Mouse (Mus musculus) kidney, postnatal 0 days (tissue): ENCODE data around the gene Ect2. TPM values are rescaled to one million over a fixed set of nuclear protein-coding genes. Genes with fewer than 3 reads are reported as not detected.

Experiments
- ATAC-seq: fragments of 200-750 bp; cut with Nextera tagmentation; replicated peaks from 2 replicates; pipeline ENCODE4 v1.8.0; 2017; ENCODE audit warnings: low read depth, moderate number of reproducible peaks, moderate TSS enrichment, moderate library complexity; ENCODE audit not compliant: low FRiP score
- DNase-seq: peaks from one replicate; pipeline ENCODE4 v3.0.0-alpha.2; 2016; ENCODE audit warnings: low spot score
- H3K27ac ChIP-seq: fragments of 300-500 bp; sonication (generic); 2 replicates; pipeline ENCODE4 v1.5.1; 2014; ENCODE audit warnings: mild to moderate bottlenecking
- H3K27me3 ChIP-seq: fragments of 300-500 bp; sonication (generic); 2 replicates; pipeline ENCODE4 v1.6.1; 2014; ENCODE audit warnings: low read length, mixed read lengths; ENCODE audit not compliant: insufficient read depth
- H3K36me3 ChIP-seq: fragments of 300-500 bp; sonication (generic); 2 replicates; pipeline ENCODE4 v1.6.1; 2014; ENCODE audit warnings: low read length, mixed read lengths; ENCODE audit not compliant: insufficient read depth
- H3K4me1 ChIP-seq: fragments of 300-500 bp; sonication (generic); replicated peaks from 2 replicates; pipeline ENCODE4 v1.6.1; 2014; ENCODE audit warnings: antibody characterized with exemption, low read length, mixed read lengths; ENCODE audit not compliant: insufficient read depth
- H3K4me2 ChIP-seq: fragments of 300-500 bp; sonication (generic); 2 replicates; pipeline ENCODE4 v1.6.1; 2014; ENCODE audit warnings: mild to moderate bottlenecking, low read length, moderate library complexity, mixed read lengths
- H3K4me3 ChIP-seq: fragments of 300-500 bp; sonication (generic); replicated peaks from 2 replicates; pipeline ENCODE4 v1.5.1; 2014; ENCODE audit warnings: low read depth, low read length
- H3K9ac ChIP-seq: fragments of 300-500 bp; sonication (generic); 2 replicates; pipeline ENCODE4 v1.6.1; 2014; ENCODE audit warnings: low read depth, low read length
- H3K9me3 ChIP-seq: fragments of 300-500 bp; sonication (generic); replicated peaks from 2 replicates; pipeline ENCODE4 v1.6.1; 2016; ENCODE audit warnings: low read length, inconsistent platforms, mixed read lengths
- CTCF ChIP-seq: IDR thresholded peaks from 2 replicates; pipeline ENCODE4 v1.5.1; 2016; ENCODE audit warnings: antibody characterized with exemption, low read depth, mild to moderate bottlenecking, moderate library complexity
- WGBS: fragments of 180-500 bp; shearing (Covaris S2); extraction: QIAGEN DNeasy Blood & Tissue Kit; methylation state at CpG from one replicate; pipeline ENCODE4 v1.1.7; 2014; 5-methylcytosine and 5-hydroxymethylcytosine counted together
- polyA plus RNA-seq: library from polyadenylated mRNA; unstranded; fragments of >200 nt; fragmentation: Nextera tagmentation; extraction: Ambion mirVana; gene quantifications from 2 replicates; pipeline ENCODE4 v1.2.1, GENCODE M21; 2015

The Ect2 gene
- polyA plus RNA-seq, 1 experiment from 2014 or later: 23.9 TPM

- 77% methylated on average over 4 of the region's 4 CpGs for WGBS
Observed at GRCm38 (mm10) chr3:27195153-27195552, 41.5 kb upstream of the Ect2 start.

GRCm38 (mm10) chr3:27193844-27194317, 40.2 kb upstream of the Ect2 start:
- Histone ChIP-seq H3K9me3 (no peaks in the 10 kb centered on the region), H3K9ac (no peak overlapping the region), H3K4me3 (no peak overlapping the region), H3K4me1 (peaks cover 3% of the 10 kb centered on the region; the same call in 1 of the 2 replicates), H3K36me3 (no peaks in the 10 kb centered on the region), H3K27me3 (no peaks in the 10 kb centered on the region), H3K27ac (peak overlapping the region; percentile 70), H3K4me2 (no peak overlapping the region)
- no peak for TF ChIP-seq CTCF
- 10% methylated on average over 6 of the region's 6 CpGs for WGBS
- no peak; the same call in 1 of the 2 replicates for ATAC-seq
- peak; percentile 67 for DNase-seq

More at GRCm38 (mm10) chr3:27195153-27195552, 41.5 kb upstream of the Ect2 start:
- H3K36me3 ChIP-seq: no peaks in the 10 kb centered on the region
- no peaks in the 10 kb centered on the region for H3K9me3 ChIP-seq
- no peaks in the 10 kb centered on the region for H3K27me3 ChIP-seq
- ATAC-seq (no peak), DNase-seq (no peak)
- H3K9ac ChIP-seq: no peak overlapping the region
- 0 out of 2 replicates have a peak overlapping the region, but pooled peaks have one; percentile 2 for H3K27ac ChIP-seq
- no peak for TF ChIP-seq CTCF
- H3K4me1 ChIP-seq: no peaks in the 10 kb centered on the region; the same call in 1 of the 2 replicates
- no peak overlapping the region for H3K4me3 ChIP-seq
- H3K4me2 ChIP-seq: no peak overlapping the region

GRCm38 (mm10) chr3:27191856-27192255, 38.2 kb upstream of the Ect2 start:
- Histone ChIP-seq H3K9me3 (no peaks in the 10 kb centered on the region), H3K27ac (no peak overlapping the region), H3K4me2 (no peak overlapping the region), H3K36me3 (no peaks in the 10 kb centered on the region), H3K9ac (no peak overlapping the region), H3K4me1 (peaks cover 3% of the 10 kb centered on the region; the same call in 1 of the 2 replicates), H3K27me3 (no peaks in the 10 kb centered on the region), H3K4me3 (no peak overlapping the region)
- no peak for ATAC-seq
- no peak for DNase-seq
- no peak for TF ChIP-seq CTCF
- WGBS: 84% methylated on average over 6 of the region's 6 CpGs

- no peak overlapping the region for H3K9ac ChIP-seq
- no peaks in the 10 kb centered on the region for H3K36me3 ChIP-seq
- no peak for ATAC-seq
- H3K4me2 ChIP-seq: no peak overlapping the region
- H3K4me3 ChIP-seq: no peak overlapping the region
- no peak for TF ChIP-seq CTCF
- DNase-seq: no peak
- 92% methylated on average over 4 of the region's 4 CpGs for WGBS
- no peak overlapping the region for H3K27ac ChIP-seq
- H3K9me3 ChIP-seq: no peaks in the 10 kb centered on the region
- peaks cover 3% of the 10 kb centered on the region; the same call in 1 of the 2 replicates for H3K4me1 ChIP-seq
- H3K27me3 ChIP-seq: no peaks in the 10 kb centered on the region
Observed at GRCm38 (mm10) chr3:27190865-27191264, 37.2 kb upstream of the Ect2 start.

GRCm38 (mm10) chr3:27189320-27190261, 35.9 kb upstream of the Ect2 start:
- H3K27me3 ChIP-seq: no peaks in the 10 kb centered on the region
- no peak overlapping the region for H3K9ac ChIP-seq
- no peaks in the 10 kb centered on the region for H3K36me3 ChIP-seq
- TF ChIP-seq CTCF: no peak
- no peak overlapping the region for H3K4me3 ChIP-seq
- H3K27ac ChIP-seq: peak overlapping the region; percentile 47
- DNase-seq (peak; percentile 66), ATAC-seq (no peak)
- 52% methylated on average over 14 of the region's 14 CpGs for WGBS
- no peaks in the 10 kb centered on the region for H3K9me3 ChIP-seq
- peak overlapping the region; percentile 13; the same call in 1 of the 2 replicates for H3K4me2 ChIP-seq
- peaks cover 3% of the 10 kb centered on the region; the same call in 1 of the 2 replicates for H3K4me1 ChIP-seq

GRCm38 (mm10) chr3:27188386-27188785, 34.7 kb upstream of the Ect2 start:
- 45% methylated on average over 1 of the region's 1 CpGs for WGBS
- Histone ChIP-seq H3K27me3 (no peaks in the 10 kb centered on the region), H3K9ac (no peak overlapping the region), H3K27ac (0 out of 2 replicates have a peak overlapping the region, but pooled peaks have one; percentile 5), H3K9me3 (no peaks in the 10 kb centered on the region), H3K36me3 (no peaks in the 10 kb centered on the region), H3K4me2 (no peak overlapping the region), H3K4me3 (no peak overlapping the region), H3K4me1 (0 out of 2 replicates have a peak, but pooled peaks cover 6% of the 10 kb centered on the region)
- no peak for TF ChIP-seq CTCF
- DNase-seq (peak; percentile 22), ATAC-seq (no peak)
